Mouse (Mus musculus): ENCODE results near the gene Tmem108. TPM values are rescaled to one million over a fixed set of nuclear protein-coding genes. Genes with fewer than 3 reads are reported as not detected.
"Not testable (repeated sequence)": the region's sequence is repeated elsewhere in the genome, so short reads cannot be mapped to it uniquely, and the experiment has no call there.

Tmem108 gene
- total and polyA plus RNA-seq, 2 experiments from 2014 or later = 23.5 to 25.1 TPM

GRCm38 (mm10) chr9:103679234-103679633 is 82.4 kb downstream of the Tmem108 start:
- Histone ChIP-seq H3K9ac (replicated peaks; ENCODE audit: low read depth, low read length) (no peak overlapping the region), H3K4me3 (ENCODE audit: low read depth, low read length) (no peak overlapping the region), H3K36me3 (replicated peaks; ENCODE audit: control insufficient read depth, insufficient read depth, low read length) (no peaks in the 10 kb centered on the region), H3K27ac (ENCODE audit: low read depth) (peak overlapping the region; percentile 68), H3K27me3 (ENCODE audit: control insufficient read depth, insufficient read depth, low read length) (no peaks in the 10 kb centered on the region), H3K4me1 (ENCODE audit: control insufficient read depth, insufficient read depth) (peaks cover 51% of the 10 kb centered on the region), H3K4me2 (ENCODE audit: low read depth, low read length) (peak overlapping the region; percentile 23; the same call in 1 of the 2 replicates), H3K9me3 (replicated peaks; ENCODE audit: control insufficient read depth, low read length) (no peaks in the 10 kb centered on the region)
- TF ChIP-seq EP300 (IDR thresholded peaks at IDR 0.05; ENCODE audit: low read depth) = no peak
- TF ChIP-seq CTCF (IDR thresholded peaks at IDR 0.05; ENCODE audit: low read depth) = no peak
- WGBS = 22% methylated on average over 2 of the region's 2 CpGs
- ATAC-seq (ENCODE audit: insufficient read depth, low read depth) = peak; percentile 69
- DNase-seq (ENCODE audit: low spot score) = peak; percentile 70

GRCm38 (mm10) chr9:103678531-103679060 is 83.0 kb downstream of the Tmem108 start:
- peak overlapping the region; percentile 68 for H3K27ac ChIP-seq (ENCODE audit: low read depth)
- no peaks in the 10 kb centered on the region for H3K36me3 ChIP-seq (replicated peaks; ENCODE audit: control insufficient read depth, insufficient read depth, low read length)
- H3K27me3 ChIP-seq (ENCODE audit: control insufficient read depth, insufficient read depth, low read length) = no peaks in the 10 kb centered on the region
- H3K4me2 ChIP-seq (ENCODE audit: low read depth, low read length) = peak overlapping the region; percentile 23
- DNase-seq (ENCODE audit: low spot score) (no peak), ATAC-seq (ENCODE audit: insufficient read depth, low read depth) (peak; percentile 70)
- peak overlapping the region; percentile 10; the same call in 1 of the 2 replicates for H3K9ac ChIP-seq (replicated peaks; ENCODE audit: low read depth, low read length)
- no peak overlapping the region for H3K4me3 ChIP-seq (ENCODE audit: low read depth, low read length)
- peaks cover 51% of the 10 kb centered on the region for H3K4me1 ChIP-seq (ENCODE audit: control insufficient read depth, insufficient read depth)
- no peak for TF ChIP-seq EP300 (IDR thresholded peaks at IDR 0.05; ENCODE audit: low read depth)
- no peak for TF ChIP-seq CTCF (IDR thresholded peaks at IDR 0.05; ENCODE audit: low read depth)
- WGBS = 19% methylated on average over 7 of the region's 7 CpGs
- no peaks in the 10 kb centered on the region for H3K9me3 ChIP-seq (replicated peaks; ENCODE audit: control insufficient read depth, low read length)

DNA sequence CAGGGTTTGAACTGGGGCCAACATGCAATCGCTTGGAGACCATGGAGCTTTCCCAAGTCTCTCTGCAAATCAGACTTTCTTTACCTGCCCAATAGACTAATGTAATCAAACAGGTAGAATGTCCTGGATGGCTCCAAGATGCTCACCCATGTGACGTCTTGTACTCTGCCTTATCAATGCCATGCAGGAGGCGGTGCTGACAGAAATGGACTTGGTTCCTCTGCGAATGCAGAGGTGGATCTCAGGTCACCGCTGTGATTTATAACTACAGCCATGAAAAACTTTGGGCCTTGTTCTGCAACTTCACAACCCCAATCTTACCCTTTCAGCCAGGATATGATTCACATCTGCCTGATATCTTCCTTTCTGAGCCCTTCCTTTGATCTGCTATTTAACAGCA is 83.8 kb downstream of the Tmem108 start:
- 71% methylated on average over 5 of the region's 5 CpGs for WGBS
- H3K4me2 ChIP-seq (ENCODE audit: low read depth, low read length) = no peak overlapping the region
- no peak for TF ChIP-seq CTCF (IDR thresholded peaks at IDR 0.05; ENCODE audit: low read depth)
- TF ChIP-seq EP300 (IDR thresholded peaks at IDR 0.05; ENCODE audit: low read depth) = no peak
- ATAC-seq (ENCODE audit: insufficient read depth, low read depth) = no peak
- H3K36me3 ChIP-seq (replicated peaks; ENCODE audit: control insufficient read depth, insufficient read depth, low read length) = no peaks in the 10 kb centered on the region
- peaks cover 51% of the 10 kb centered on the region for H3K4me1 ChIP-seq (ENCODE audit: control insufficient read depth, insufficient read depth)
- DNase-seq (ENCODE audit: low spot score) = no peak
- no peaks in the 10 kb centered on the region for H3K27me3 ChIP-seq (ENCODE audit: control insufficient read depth, insufficient read depth, low read length)
- H3K9ac ChIP-seq (replicated peaks; ENCODE audit: low read depth, low read length) = no peak overlapping the region
- no peak overlapping the region for H3K4me3 ChIP-seq (ENCODE audit: low read depth, low read length)
- H3K9me3 ChIP-seq (replicated peaks; ENCODE audit: control insufficient read depth, low read length) = no peaks in the 10 kb centered on the region
- peak overlapping the region; percentile 68 for H3K27ac ChIP-seq (ENCODE audit: low read depth)

DNA sequence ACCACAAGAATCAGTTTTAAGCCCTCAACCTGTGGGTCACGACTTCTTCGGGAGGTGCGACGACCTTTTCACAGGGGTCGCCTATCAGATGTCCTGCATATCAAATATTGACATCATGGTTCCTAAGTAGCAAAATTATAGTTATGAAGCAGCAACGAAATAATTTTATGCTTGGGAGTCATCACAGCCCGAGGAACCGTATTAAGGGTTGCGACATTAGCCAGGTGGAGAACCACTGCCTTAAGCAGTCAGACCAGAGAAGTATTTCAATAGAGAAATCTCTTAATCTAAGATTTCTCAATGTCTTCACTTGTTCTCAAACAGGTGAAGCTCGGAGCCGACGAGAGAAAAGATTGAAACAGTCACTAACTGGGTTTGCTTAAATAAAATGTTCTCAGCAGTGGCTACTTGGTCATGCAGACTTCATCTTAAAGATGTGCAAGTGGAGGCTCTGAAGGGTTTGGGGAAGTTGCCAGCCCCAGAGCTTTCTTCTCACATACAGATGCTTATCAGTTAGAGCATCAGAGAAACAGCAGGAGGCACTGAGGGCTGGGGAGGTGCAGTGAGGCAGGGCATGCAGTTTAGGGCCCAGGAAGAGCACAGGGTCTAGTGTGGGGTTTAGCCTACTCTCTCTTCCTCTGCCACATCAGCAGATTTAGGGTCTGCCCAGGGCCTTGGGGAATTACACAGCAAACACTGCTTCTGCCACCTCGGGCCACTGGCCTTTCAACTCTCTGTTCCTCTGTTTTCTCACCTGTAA is 85.7 kb downstream of the Tmem108 start:
- Histone ChIP-seq H3K4me3 (ENCODE audit: low read depth, low read length) (no peak overlapping the region), H3K27ac (ENCODE audit: low read depth) (no peak overlapping the region), H3K27me3 (ENCODE audit: control insufficient read depth, insufficient read depth, low read length) (no peaks in the 10 kb centered on the region), H3K36me3 (replicated peaks; ENCODE audit: control insufficient read depth, insufficient read depth, low read length) (no peaks in the 10 kb centered on the region), H3K9ac (replicated peaks; ENCODE audit: low read depth, low read length) (no peak overlapping the region), H3K4me2 (ENCODE audit: low read depth, low read length) (no peak overlapping the region), H3K9me3 (replicated peaks; ENCODE audit: control insufficient read depth, low read length) (no peaks in the 10 kb centered on the region), H3K4me1 (ENCODE audit: control insufficient read depth, insufficient read depth) (peaks cover 38% of the 10 kb centered on the region)
- no peak for TF ChIP-seq CTCF (IDR thresholded peaks at IDR 0.05; ENCODE audit: low read depth)
- TF ChIP-seq EP300 (IDR thresholded peaks at IDR 0.05; ENCODE audit: low read depth) = no peak
- WGBS = 83% methylated on average over 13 of the region's 13 CpGs
- ATAC-seq (ENCODE audit: insufficient read depth, low read depth) (no peak), DNase-seq (ENCODE audit: low spot score) (no peak)

- Histone ChIP-seq H3K36me3 (replicated peaks; ENCODE audit: control insufficient read depth, insufficient read depth, low read length) (no peaks in the 10 kb centered on the region), H3K4me3 (ENCODE audit: low read depth, low read length) (no peak overlapping the region), H3K9me3 (replicated peaks; ENCODE audit: control insufficient read depth, low read length) (no peaks in the 10 kb centered on the region), H3K4me1 (ENCODE audit: control insufficient read depth, insufficient read depth) (peaks cover 13% of the 10 kb centered on the region; the same call in 1 of the 2 replicates), H3K9ac (replicated peaks; ENCODE audit: low read depth, low read length) (no peak overlapping the region), H3K27ac (ENCODE audit: low read depth) (no peak overlapping the region), H3K4me2 (ENCODE audit: low read depth, low read length) (no peak overlapping the region), H3K27me3 (ENCODE audit: control insufficient read depth, insufficient read depth, low read length) (no peaks in the 10 kb centered on the region)
- TF ChIP-seq CTCF (IDR thresholded peaks at IDR 0.05; ENCODE audit: low read depth) = no peak
- no peak for TF ChIP-seq EP300 (IDR thresholded peaks at IDR 0.05; ENCODE audit: low read depth)
- DNase-seq (ENCODE audit: low spot score) (no peak), ATAC-seq (ENCODE audit: insufficient read depth, low read depth) (no peak)
- WGBS = 93% methylated on average over 4 of the region's 4 CpGs
Measured at GRCm38 (mm10) chr9:103672881-103673280, 88.8 kb downstream of the Tmem108 start.

DNA sequence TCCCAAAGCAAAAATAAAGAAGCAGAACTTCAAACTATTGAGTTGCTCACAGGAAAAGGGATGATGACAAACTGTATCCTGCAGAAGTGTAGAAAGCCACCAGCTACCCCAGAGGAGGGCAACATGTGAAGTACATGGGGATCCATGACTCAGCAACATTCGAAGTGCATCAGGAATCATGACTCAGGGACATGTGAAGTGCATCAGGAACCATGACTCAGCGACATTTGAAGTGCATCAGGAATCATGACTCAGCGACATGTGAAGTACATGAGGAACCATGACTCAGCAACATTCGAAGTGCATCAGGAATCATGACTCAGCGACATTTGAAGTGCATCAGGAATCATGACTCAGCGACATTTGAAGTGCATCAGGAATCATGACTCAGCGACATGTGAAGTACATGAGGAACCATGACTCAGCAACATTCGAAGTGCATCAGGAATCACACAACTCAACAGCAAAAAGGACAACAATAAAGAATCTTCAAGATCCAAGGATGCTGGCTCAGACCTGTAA is 91.0 kb downstream of the Tmem108 start:
- H3K36me3 ChIP-seq (replicated peaks; ENCODE audit: control insufficient read depth, insufficient read depth, low read length); H3K27me3 ChIP-seq (ENCODE audit: control insufficient read depth, insufficient read depth, low read length); H3K9me3 ChIP-seq (replicated peaks; ENCODE audit: control insufficient read depth, low read length); H3K4me1 ChIP-seq (ENCODE audit: control insufficient read depth, insufficient read depth); H3K9ac ChIP-seq (replicated peaks; ENCODE audit: low read depth, low read length); H3K27ac ChIP-seq (ENCODE audit: low read depth); H3K4me2 ChIP-seq (ENCODE audit: low read depth, low read length); H3K4me3 ChIP-seq (ENCODE audit: low read depth, low read length); DNase-seq (ENCODE audit: low spot score); ATAC-seq (ENCODE audit: insufficient read depth, low read depth): not testable (repeated sequence)
- 95% methylated on average over 8 of the region's 8 CpGs for WGBS

Measured in heart, postnatal 0 days (tissue).